Mouse (Mus musculus) 3134 (cell line): ENCODE measurements around the gene Hivep3.

Experiments used
- DNase-seq: peaks from one replicate; pipeline ENCODE4 v3.0.0-alpha.2; 2011; ENCODE audit warnings: low spot score; ENCODE audit not compliant: insufficient read length; ENCODE audit errors: extremely low read depth

Hivep3 gene

GRCm38 (mm10) chr4:120172050-120172684 is 438.6 kb downstream of the Hivep3 start:
- no peak for DNase-seq

GRCm38 (mm10) chr4:120179123-120179522 is 445.5 kb downstream of the Hivep3 start:
- DNase-seq: no peak

DNA sequence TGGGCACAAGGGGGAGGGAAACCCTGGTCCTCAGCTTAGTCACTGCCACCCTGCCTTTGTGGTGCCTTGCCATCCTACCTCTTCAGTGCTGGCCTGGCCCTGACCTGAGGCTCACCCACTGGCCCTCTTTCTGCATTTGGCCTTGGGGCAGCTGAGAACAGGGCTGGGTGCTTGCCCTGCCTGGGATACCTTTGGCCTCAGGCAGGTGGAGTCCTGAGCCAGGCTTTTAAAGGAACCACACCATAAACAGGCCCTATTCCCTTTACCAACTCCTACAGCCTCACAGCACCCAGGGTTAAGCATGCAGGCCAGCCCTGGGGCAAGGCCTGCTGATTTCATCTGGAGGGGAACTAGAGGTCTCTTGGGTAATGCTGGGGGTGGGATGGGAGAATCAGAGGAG is 447.0 kb downstream of the Hivep3 start:
- no peak for DNase-seq

DNA sequence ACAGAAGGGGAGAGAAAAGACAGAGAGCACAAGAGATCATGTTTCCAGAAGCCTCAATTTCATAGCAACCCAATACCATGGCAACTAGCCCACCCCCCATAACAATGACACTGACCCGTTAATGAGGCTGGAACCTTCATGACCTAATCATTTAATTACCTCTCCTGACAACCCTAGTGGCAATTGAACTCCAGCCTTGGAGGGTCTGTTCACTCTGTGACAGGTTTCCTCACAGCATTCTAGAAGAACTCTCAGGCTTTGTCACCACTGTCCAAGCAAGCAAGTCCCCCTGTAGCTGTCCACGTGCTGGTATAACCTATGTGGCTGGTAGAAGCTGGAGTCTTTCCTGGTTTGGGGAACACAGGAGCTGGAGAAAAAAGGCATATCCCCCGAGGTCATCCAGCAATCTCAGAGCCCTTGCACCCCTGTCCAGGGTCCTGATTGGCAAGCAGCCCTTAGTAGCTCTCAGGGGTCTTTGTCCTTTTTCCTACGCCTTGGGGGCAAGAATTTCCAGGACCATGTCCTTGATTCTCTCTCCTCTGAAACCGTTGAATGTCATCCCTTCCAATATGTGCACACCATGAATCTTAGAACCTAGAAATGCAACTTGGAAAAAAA is 450.9 kb downstream of the Hivep3 start:
- DNase-seq: no peak

DNA sequence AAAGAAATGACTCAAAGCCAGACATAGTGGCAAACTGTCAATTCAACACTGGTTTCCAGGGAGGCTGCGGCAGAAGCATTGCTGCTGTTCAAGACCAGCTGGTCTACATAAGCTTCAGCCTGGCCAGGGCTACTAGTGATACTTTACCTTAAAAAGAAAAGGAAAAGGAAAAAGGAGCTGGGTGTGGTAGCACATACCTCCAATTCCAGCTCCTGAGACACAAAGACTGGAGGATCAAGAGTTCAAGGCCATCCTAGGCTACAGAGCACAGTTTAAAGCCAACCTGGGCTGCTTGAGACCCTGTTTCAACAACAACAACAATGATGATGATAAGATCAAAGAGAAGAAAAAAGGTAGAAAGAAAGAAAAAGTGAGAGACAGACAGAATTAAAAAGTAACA is 452.9 kb downstream of the Hivep3 start:
- no peak for DNase-seq

- no peak for DNase-seq
Observed at GRCm38 (mm10) chr4:120186934-120187333, 453.4 kb downstream of the Hivep3 start.
